ENCODE assay signal across 17 mouse cellular contexts in the genomic region with DNA sequence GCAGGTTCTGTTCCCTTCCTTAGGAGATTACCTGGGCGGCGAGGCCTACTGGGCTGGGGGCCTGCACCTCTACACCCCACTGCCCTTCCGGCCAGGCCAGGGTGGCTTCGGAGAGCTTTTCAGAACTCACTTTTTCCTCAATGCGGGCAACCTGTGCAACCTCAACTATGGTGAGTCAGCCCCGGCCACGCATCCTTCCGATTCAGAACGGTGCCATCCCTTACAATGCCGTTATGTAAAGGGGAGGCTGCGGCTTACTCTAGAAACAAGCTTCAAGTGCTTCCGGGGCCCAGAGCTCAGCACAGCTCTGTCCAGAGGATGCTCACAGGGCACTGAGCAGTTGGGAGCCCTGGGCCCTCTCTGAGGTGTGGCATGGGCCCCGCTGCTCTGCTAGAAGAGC. TPM values are rescaled to one million over a fixed set of nuclear protein-coding genes. Genes with fewer than 3 reads are reported as not detected.
DNase-seq lines count a peak whose midpoint lies in the region; ATAC-seq lines count a peak whose summit lies in the region.
"Had no signal": no experiment of that assay in that cellular context is flagged by ENCODE, and none has a peak within 500 bp of the region (broad histone marks: within the 10 kb centered on the region; RNA-seq: fewer than 3 reads in every experiment).

No protein-coding gene starts in this region.

- no peak for DNase-seq in embryonic facial prominence, embryonic 10.5 days (ENCODE audit: low spot score)
- no peak for DNase-seq in heart, adult 8-10 months (ENCODE audit: low spot score)
- no peak for DNase-seq in liver, embryonic 11.5 days (ENCODE audit: low spot score)
- no peak for DNase-seq in liver
- DNase-seq in left cerebral cortex, postnatal 36 days (ENCODE audit: low spot score in 2 of 2): no peak
- DNase-seq: cerebellum, adult 2 months; gastrocnemius, postnatal 14 days; kidney, adult 18-20 months had no signal

- ATAC-seq in embryonic facial prominence, embryonic 12.5 days (ENCODE audit: insufficient number of reproducible peaks, insufficient read depth, low FRiP score, low TSS enrichment): no peak
- no peak for ATAC-seq in heart, embryonic 14.5 days (ENCODE audit: insufficient number of reproducible peaks, insufficient read depth, low FRiP score, low read depth)
- ATAC-seq in liver, embryonic 11.5 days (replicated peaks; ENCODE audit: low FRiP score): no peak
- ATAC-seq in liver, embryonic 15.5 days (ENCODE audit: insufficient read depth): peak; percentile 33

- no peaks in the 10 kb centered on the region for H3K9me3 ChIP-seq in embryonic facial prominence, embryonic 12.5 days
- no peaks in the 10 kb centered on the region for H3K9me3 ChIP-seq in embryonic facial prominence, embryonic 10.5 days
- H3K9me3 ChIP-seq in heart, embryonic 14.5 days (ENCODE audit: control insufficient read depth, low read length): no peaks in the 10 kb centered on the region
- no peaks in the 10 kb centered on the region for H3K9me3 ChIP-seq in liver, embryonic 11.5 days (ENCODE audit: control insufficient read depth, low read length)
- no peaks in the 10 kb centered on the region for H3K9me3 ChIP-seq in liver, embryonic 15.5 days (replicated peaks)
- H3K9me3 ChIP-seq: forebrain, embryonic 12.5 days; hindbrain, embryonic 15.5 days; midbrain, embryonic 10.5 days; neural tube, embryonic 15.5 days had no signal

- 0 out of 2 replicates have a peak overlapping the region, but pooled peaks have one; percentile 36 for H3K27ac ChIP-seq in embryonic facial prominence, embryonic 12.5 days
- no peak overlapping the region for H3K27ac ChIP-seq in embryonic facial prominence, embryonic 10.5 days (replicated peaks)
- peak overlapping the region; percentile 64 to 72 for H3K27ac ChIP-seq in heart, embryonic 14.5 days (replicated peaks in 1 of 2; ENCODE audit: control insufficient read depth in 1 of 2, insufficient read depth in 1 of 2, low read depth in 2 of 2, low read length in 2 of 2)
- peak overlapping the region; percentile 87 for H3K27ac ChIP-seq in liver, embryonic 11.5 days (ENCODE audit: low read depth, low read length)
- peak overlapping the region; percentile 93 for H3K27ac ChIP-seq in liver, embryonic 15.5 days (replicated peaks)
- H3K27ac ChIP-seq: hindbrain, embryonic 15.5 days; midbrain, embryonic 10.5 days; neural tube, embryonic 15.5 days had no signal

- H3K4me2 ChIP-seq in embryonic facial prominence, embryonic 12.5 days (replicated peaks): no peak overlapping the region
- no peak overlapping the region for H3K4me2 ChIP-seq in heart, embryonic 14.5 days (ENCODE audit: low read length)
- peak overlapping the region; percentile 59 for H3K4me2 ChIP-seq in liver, embryonic 11.5 days
- peak overlapping the region; percentile 68 for H3K4me2 ChIP-seq in liver, embryonic 15.5 days
- H3K4me2 ChIP-seq: forebrain, embryonic 12.5 days; hindbrain, embryonic 15.5 days; neural tube, embryonic 15.5 days had no signal

- intact Hi-C loops in left cerebral cortex, postnatal 36 days (cut with DNase I): no loop called here

- no peaks in the 10 kb centered on the region for H3K27me3 ChIP-seq in embryonic facial prominence, embryonic 12.5 days
- H3K27me3 ChIP-seq in embryonic facial prominence, embryonic 10.5 days (replicated peaks; ENCODE audit: low read depth, poor library complexity, severe bottlenecking): no peaks in the 10 kb centered on the region
- no peaks in the 10 kb centered on the region for H3K27me3 ChIP-seq in heart, embryonic 14.5 days (ENCODE audit: control insufficient read depth, insufficient read depth, low read length)
- H3K27me3 ChIP-seq in liver, embryonic 11.5 days (replicated peaks; ENCODE audit: control insufficient read depth, insufficient read depth, low read length): no peaks in the 10 kb centered on the region
- no peaks in the 10 kb centered on the region for H3K27me3 ChIP-seq in liver, embryonic 15.5 days
- H3K27me3 ChIP-seq: forebrain, embryonic 12.5 days; hindbrain, embryonic 15.5 days; neural tube, embryonic 15.5 days had no signal

- WGBS in embryonic facial prominence, embryonic 12.5 days: 95% methylated on average over 13 of the region's 13 CpGs
- 94% methylated on average over 13 of the region's 13 CpGs for WGBS in embryonic facial prominence, embryonic 10.5 days
- WGBS in heart, embryonic 14.5 days: 87% methylated on average over 13 of the region's 13 CpGs
- 79% methylated on average over 13 of the region's 13 CpGs for WGBS in liver, embryonic 11.5 days
- 70% methylated on average over 13 of the region's 13 CpGs for WGBS in liver, embryonic 15.5 days (ENCODE audit: insufficient replicate concordance)

- H3K9ac ChIP-seq in embryonic facial prominence, embryonic 12.5 days: no peak overlapping the region
- H3K9ac ChIP-seq in heart, embryonic 14.5 days (ENCODE audit: low read length): no peak overlapping the region
- peak overlapping the region; percentile 65 for H3K9ac ChIP-seq in liver, embryonic 11.5 days (ENCODE audit: low read depth, low read length)
- H3K9ac ChIP-seq in liver, embryonic 15.5 days: peak overlapping the region; percentile 57
- H3K9ac ChIP-seq: forebrain, embryonic 12.5 days; hindbrain, embryonic 15.5 days; neural tube, embryonic 15.5 days had no signal

- H3K36me3 ChIP-seq in embryonic facial prominence, embryonic 12.5 days: peaks cover 71% of the 10 kb centered on the region
- peaks cover 92% of the 10 kb centered on the region for H3K36me3 ChIP-seq in embryonic facial prominence, embryonic 10.5 days (replicated peaks)
- H3K36me3 ChIP-seq in heart, embryonic 14.5 days (ENCODE audit: control insufficient read depth, insufficient read depth, low read length): peaks cover 86% of the 10 kb centered on the region
- H3K36me3 ChIP-seq in liver, embryonic 11.5 days (ENCODE audit: control insufficient read depth, insufficient read depth, low read length): peaks cover 47% of the 10 kb centered on the region
- peaks cover 71% of the 10 kb centered on the region for H3K36me3 ChIP-seq in liver, embryonic 15.5 days (replicated peaks)

- H3K4me3 ChIP-seq in embryonic facial prominence, embryonic 12.5 days: no peak overlapping the region
- no peak overlapping the region for H3K4me3 ChIP-seq in embryonic facial prominence, embryonic 10.5 days
- no peak overlapping the region for H3K4me3 ChIP-seq in heart, embryonic 14.5 days (ENCODE audit: control insufficient read depth in 1 of 2, insufficient read depth in 1 of 2, low read depth in 1 of 2, low read length in 2 of 2)
- H3K4me3 ChIP-seq in liver, embryonic 11.5 days (ENCODE audit: low read depth, low read length): peak overlapping the region; percentile 2; the same call in 1 of the 2 replicates
- peak overlapping the region; percentile 26; the same call in 1 of the 2 replicates for H3K4me3 ChIP-seq in liver, embryonic 15.5 days (replicated peaks)
- H3K4me3 ChIP-seq: forebrain, embryonic 12.5 days; hindbrain, embryonic 15.5 days; midbrain, embryonic 10.5 days; neural tube, embryonic 15.5 days had no signal

- H3K4me1 ChIP-seq in embryonic facial prominence, embryonic 12.5 days: peaks cover 25% of the 10 kb centered on the region
- H3K4me1 ChIP-seq in embryonic facial prominence, embryonic 10.5 days: peaks cover 39% of the 10 kb centered on the region
- peaks cover 15 to 22% of the 10 kb centered on the region in 2 experiments for H3K4me1 ChIP-seq in heart, embryonic 14.5 days (ENCODE audit: control insufficient read depth in 2 of 2, insufficient read depth in 2 of 2, low read length in 2 of 2)
- H3K4me1 ChIP-seq in liver, embryonic 11.5 days (replicated peaks; ENCODE audit: control insufficient read depth, insufficient read depth, low read length): peaks cover 32% of the 10 kb centered on the region
- H3K4me1 ChIP-seq in liver, embryonic 15.5 days (replicated peaks): peaks cover 55% of the 10 kb centered on the region

RNA-seq across cellular contexts. Expression of a gene that starts 18.4 kb away (rescaled TPM):
- 108 and 116 TPM in 2 replicates for polyA plus RNA-seq in embryonic facial prominence, embryonic 12.5 days (2016; fragmentation: Nextera tagmentation; extraction: Ambion mirVana)
- 113 TPM in 2 replicates for polyA plus RNA-seq in embryonic facial prominence, embryonic 10.5 days (2016; fragmentation: Nextera tagmentation; extraction: Ambion mirVana)
- 85.2 and 88.2 TPM in 2 replicates for polyA plus RNA-seq in heart, embryonic 14.5 days (2014; fragmentation: Nextera tagmentation; extraction: Ambion mirVana)
- 100 to 1,000 TPM; 257 to 301 (median 279) TPM for total RNA-seq in heart, adult 8-10 months (2022)
- 137 and 148 TPM in 2 replicates for polyA plus RNA-seq in liver, embryonic 11.5 days (2014; fragmentation: Nextera tagmentation; extraction: Ambion mirVana)
- 68.0 and 71.0 TPM in 2 replicates for polyA plus RNA-seq in liver, embryonic 15.5 days (2015; fragmentation: Nextera tagmentation; extraction: Ambion mirVana)
- 100 to 1,000 TPM in 1 of 2 experiments, 10 to 100 TPM in 1; 95.0 to 106 TPM for total RNA-seq in left cerebral cortex, postnatal 36 days (2021)

RNA-seq across cellular contexts. Expression of a gene that starts 21.4 kb away (rescaled TPM):
- 4.3 and 6.0 TPM in 2 replicates for polyA plus RNA-seq in embryonic facial prominence, embryonic 12.5 days (2016; fragmentation: Nextera tagmentation; extraction: Ambion mirVana)
- 7.1 and 8.4 TPM in 2 replicates for polyA plus RNA-seq in embryonic facial prominence, embryonic 10.5 days (2016; fragmentation: Nextera tagmentation; extraction: Ambion mirVana)
- polyA plus RNA-seq in heart, embryonic 14.5 days (2014; fragmentation: Nextera tagmentation; extraction: Ambion mirVana): 15.1 and 18.5 TPM in 2 replicates
- 100 to 1,000 TPM in 2 of 4 experiments, 10 to 100 TPM in 2; 78.8 to 113 (median 105) TPM for total RNA-seq in heart, adult 8-10 months (2022)
- polyA plus RNA-seq in liver, embryonic 11.5 days (2014; fragmentation: Nextera tagmentation; extraction: Ambion mirVana): 13.9 and 15.4 TPM in 2 replicates
- polyA plus RNA-seq in liver, embryonic 15.5 days (2015; fragmentation: Nextera tagmentation; extraction: Ambion mirVana): 5.3 and 6.1 TPM in 2 replicates
- total RNA-seq in left cerebral cortex, postnatal 36 days (2021): 10 to 100 TPM; 21.4 to 26.7 TPM

RNA-seq across cellular contexts. Expression of a gene that starts 42.8 kb away (rescaled TPM):
- 1.3 and 1.7 TPM in 2 replicates for polyA plus RNA-seq in embryonic facial prominence, embryonic 12.5 days (2016; fragmentation: Nextera tagmentation; extraction: Ambion mirVana)
- 0.89 and 1.5 TPM in 2 replicates for polyA plus RNA-seq in embryonic facial prominence, embryonic 10.5 days (2016; fragmentation: Nextera tagmentation; extraction: Ambion mirVana)
- 0.50 and 0.61 TPM in 2 replicates for polyA plus RNA-seq in heart, embryonic 14.5 days (2014; fragmentation: Nextera tagmentation; extraction: Ambion mirVana)
- 1 to 10 TPM in 1 of 4 experiments, under 1 TPM in 3; 0.34 to 2.4 (median 0.57) TPM for total RNA-seq in heart, adult 8-10 months (2022)
- 1.4 and 2.3 TPM in 2 replicates for polyA plus RNA-seq in liver, embryonic 11.5 days (2014; fragmentation: Nextera tagmentation; extraction: Ambion mirVana)
- 2.6 and 3.7 TPM in 2 replicates for polyA plus RNA-seq in liver, embryonic 15.5 days (2015; fragmentation: Nextera tagmentation; extraction: Ambion mirVana)
- 10 to 100 TPM; 10.7 to 11.3 TPM for total RNA-seq in left cerebral cortex, postnatal 36 days (2021)
- polyA plus RNA-seq: limb, embryonic 11.5 days; lung, embryonic 16.5 days had no signal

Comparison
In these comparisons a context has a peak if more than half of its experiments do, and no peak if none do; other contexts are left out.
1. H3K4me2 ChIP-seq: peak in liver, embryonic 11.5 days (single experiment) and liver, embryonic 15.5 days (single experiment); none in embryonic facial prominence, embryonic 12.5 days (single experiment) and heart, embryonic 14.5 days (single experiment).
2. H3K4me3 ChIP-seq: peak in liver, embryonic 11.5 days (single experiment) and liver, embryonic 15.5 days (single experiment); none in embryonic facial prominence, embryonic 12.5 days (single experiment), embryonic facial prominence, embryonic 10.5 days (single experiment) and heart, embryonic 14.5 days (0 of 2).
3. H3K9ac ChIP-seq: peak in liver, embryonic 11.5 days (single experiment) and liver, embryonic 15.5 days (single experiment); none in embryonic facial prominence, embryonic 12.5 days (single experiment) and heart, embryonic 14.5 days (single experiment).